Mouse (Mus musculus): Measurements from ENCODE around the gene Sipa1l1.
"Not testable (repeated sequence)": the region's sequence is repeated elsewhere in the genome, so short reads cannot be mapped to it uniquely, and the experiment has no call there.

Sipa1l1 gene

DNA sequence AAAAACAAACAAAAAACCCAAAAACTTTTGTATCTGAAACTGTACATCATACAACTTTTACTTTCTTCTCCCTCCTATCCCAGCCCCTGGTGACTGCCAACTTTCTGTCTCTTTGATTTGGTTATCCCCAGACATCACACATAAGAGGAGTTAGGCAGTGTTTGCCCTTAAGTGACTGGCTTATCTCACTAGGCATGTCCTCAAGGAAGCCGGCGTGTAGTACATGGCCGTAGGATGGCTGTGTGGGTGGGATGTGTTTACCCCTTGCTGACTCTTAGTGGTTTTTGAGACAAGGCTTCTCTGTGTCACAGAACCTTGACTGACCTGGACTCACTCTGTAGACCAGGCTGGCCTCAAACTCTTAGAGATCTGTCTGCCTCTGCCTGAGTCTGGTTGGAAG, 6.6 kb downstream of the Sipa1l1 start:
- DNase-seq (ENCODE audit: low spot score in 2 of 2), result no peak

DNA sequence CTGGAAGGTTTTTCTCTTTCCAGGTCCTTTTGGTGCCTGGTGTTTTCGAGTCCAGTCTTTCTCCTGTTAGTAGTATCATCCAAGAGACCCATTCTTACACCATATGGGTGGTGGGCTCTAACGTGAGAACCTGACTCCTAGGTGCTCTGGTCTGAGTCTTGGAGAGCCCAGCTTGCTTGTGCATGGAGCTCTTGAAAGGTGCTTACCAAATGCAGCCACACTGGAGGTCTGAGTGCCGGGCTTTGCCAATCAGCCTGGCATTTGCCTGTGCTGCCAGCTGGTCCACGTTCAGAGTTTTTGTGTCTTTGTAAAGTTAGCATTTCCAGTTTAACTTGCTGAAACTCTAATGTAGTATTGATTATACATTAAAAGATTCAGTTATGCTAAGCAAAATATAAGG, 9.5 kb downstream of the Sipa1l1 start:
- DNase-seq (ENCODE audit: low spot score in 2 of 2), result no peak

DNA sequence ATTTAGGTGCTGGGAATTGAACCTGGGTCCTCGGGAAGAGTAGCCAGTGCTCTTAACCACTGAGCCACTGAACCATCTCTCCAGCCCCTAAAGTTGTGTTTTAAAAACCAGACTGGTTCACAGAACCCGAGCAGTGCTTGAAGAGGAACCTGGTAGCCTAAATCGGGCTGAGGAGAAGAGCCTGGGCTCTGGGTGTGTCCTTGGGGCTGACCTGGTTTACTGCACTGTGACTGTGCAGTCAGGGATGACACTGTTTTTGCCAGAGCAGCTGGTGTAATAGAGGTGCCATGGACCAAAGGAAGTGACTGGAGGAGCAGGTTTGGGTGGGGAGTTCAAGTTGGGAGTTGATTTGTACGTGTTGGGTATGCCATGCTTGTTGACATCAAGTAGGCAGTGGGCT, 10.5 kb downstream of the Sipa1l1 start:
- DNase-seq (ENCODE audit: low spot score in 2 of 2), result no peak

DNA sequence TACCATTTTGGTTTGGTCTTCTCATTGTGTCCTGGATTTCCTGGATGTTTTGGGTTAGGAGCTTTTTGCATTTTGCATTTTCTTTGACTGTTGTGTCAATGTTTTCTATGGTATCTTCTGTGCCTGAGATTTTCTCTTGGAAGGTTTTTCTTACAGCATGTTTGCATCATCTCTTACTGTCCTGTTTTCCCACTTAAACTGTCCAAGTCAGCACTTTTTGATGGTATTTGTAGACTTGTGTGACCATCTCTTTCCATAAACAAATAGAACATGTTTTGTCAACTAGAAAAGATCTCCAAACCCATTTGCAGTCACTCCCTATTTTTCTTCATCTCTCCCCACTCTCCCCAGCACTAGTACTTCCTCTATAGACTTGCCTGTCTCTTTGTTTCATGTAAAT, 17.0 kb downstream of the Sipa1l1 start:
- not testable (repeated sequence) for DNase-seq (ENCODE audit: low spot score in 2 of 2)

DNA sequence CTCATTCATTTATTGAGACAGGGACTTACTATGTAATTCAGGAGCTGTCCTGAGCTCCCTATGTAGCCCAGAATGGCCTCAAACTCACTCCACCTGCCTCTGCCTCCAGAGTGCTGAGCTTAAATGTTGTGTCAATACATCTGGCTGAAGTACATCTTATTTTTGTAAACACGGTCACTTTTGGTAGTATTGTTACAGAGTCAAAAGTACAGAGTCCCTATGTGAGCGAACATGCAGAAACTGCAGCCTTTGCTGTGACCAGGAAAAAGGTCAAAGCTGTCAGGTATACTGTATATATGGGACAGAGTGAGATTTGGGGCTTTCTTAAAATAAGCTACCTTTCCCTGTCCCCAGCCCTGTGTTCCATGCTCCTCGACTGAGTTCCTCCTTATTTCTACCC, 17.6 kb downstream of the Sipa1l1 start:
- DNase-seq (ENCODE audit: low spot score in 2 of 2), result no peak

DNA sequence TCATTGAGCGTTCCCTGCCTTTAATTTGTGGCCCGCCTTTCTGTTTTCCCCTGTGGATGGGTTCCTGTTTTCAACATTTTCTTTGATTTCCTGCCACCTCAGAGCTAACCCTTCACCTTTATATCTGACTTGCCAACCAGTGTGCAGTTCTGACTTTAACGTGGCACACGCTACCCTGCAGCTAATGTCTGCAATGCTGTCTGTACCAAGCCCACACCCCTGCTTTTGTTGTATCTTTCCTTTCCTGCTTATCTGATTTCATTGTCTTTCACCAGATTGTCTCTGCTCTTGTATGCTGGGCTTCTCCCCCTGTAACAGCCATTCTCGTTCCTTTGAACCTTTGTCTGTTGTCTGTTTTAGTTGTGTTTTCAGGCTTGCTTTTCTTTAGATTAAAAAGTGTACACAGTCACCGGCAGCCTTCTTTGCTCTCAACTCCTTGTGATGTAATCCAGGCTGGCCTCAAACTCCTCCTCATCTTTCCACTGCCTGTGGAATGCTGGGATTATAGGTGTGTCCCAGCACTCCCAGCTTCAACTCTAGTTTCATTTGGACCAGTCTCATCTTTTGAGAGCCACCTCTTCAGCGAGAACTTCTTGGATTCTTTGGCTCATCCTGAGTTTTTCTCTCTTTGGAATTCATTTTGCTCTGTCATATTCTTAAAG, 18.2 kb downstream of the Sipa1l1 start:
- no peak for DNase-seq (ENCODE audit: low spot score in 2 of 2)

DNA sequence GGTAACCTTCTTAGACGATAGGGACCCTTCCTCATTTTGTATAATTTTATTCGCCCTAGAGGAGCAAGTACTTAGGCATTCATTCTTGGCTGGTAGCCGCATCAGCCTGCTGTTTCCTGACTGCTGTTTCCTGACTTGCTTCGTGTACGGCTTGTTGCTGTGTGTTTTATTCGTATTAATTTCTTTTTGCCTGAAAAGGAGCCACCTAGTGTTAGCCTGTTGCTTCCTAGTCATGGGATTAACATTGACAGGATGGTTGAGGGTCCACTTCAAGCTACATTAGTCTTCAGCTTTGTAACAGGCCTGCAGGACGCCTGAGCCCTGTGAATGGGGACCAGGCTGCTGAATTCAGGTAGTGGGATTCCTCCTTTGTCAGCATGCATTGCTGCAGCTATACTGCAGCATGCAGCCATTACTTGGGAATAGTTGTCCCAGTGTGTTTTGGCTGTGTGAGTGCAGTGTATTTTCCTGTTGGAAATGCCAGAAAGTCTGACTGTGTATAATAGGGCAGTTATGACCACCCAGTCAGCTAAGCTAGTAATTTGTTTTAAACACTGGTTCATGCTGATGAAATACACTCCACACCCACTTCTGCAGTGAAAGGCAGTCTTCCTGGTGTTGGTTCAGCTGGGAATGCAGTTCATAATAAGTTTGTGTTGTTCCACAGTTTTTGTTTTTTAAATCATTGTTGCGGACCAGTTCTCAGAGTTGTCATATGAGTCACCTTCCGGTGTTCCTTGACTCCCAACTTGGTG, 19.4 kb downstream of the Sipa1l1 start:
- no peak for DNase-seq (ENCODE audit: low spot score in 2 of 2)

DNA sequence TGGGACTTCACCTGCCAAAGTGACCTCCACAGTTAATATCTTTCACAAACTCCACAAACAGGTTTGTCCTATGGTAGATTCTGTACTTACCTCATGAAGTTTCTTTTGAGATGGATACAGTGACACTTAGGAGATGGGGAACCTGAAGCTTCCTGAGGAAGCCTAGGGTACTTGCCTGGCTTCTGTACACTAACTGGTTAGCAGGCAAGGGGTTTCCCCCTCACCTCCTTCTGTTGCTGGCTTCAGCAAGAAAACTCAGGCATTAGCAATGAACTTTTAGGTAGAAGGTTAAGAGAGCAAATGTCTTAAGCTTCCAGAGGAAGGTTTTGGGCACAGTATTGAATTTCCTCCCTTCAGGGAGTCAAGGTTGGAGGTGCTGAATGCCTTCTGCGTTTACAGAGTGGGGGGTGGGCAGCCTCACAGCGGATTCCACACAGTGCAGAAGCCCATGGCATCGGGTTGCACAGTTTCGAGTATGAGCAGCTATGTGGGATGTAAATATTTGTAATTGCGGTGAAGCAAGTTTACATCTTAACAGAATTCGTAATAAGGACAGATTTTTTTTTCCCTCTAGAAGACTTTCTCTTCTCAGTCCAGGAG, 20.1 kb downstream of the Sipa1l1 start:
- no peak for DNase-seq (ENCODE audit: low spot score in 2 of 2)

DNA sequence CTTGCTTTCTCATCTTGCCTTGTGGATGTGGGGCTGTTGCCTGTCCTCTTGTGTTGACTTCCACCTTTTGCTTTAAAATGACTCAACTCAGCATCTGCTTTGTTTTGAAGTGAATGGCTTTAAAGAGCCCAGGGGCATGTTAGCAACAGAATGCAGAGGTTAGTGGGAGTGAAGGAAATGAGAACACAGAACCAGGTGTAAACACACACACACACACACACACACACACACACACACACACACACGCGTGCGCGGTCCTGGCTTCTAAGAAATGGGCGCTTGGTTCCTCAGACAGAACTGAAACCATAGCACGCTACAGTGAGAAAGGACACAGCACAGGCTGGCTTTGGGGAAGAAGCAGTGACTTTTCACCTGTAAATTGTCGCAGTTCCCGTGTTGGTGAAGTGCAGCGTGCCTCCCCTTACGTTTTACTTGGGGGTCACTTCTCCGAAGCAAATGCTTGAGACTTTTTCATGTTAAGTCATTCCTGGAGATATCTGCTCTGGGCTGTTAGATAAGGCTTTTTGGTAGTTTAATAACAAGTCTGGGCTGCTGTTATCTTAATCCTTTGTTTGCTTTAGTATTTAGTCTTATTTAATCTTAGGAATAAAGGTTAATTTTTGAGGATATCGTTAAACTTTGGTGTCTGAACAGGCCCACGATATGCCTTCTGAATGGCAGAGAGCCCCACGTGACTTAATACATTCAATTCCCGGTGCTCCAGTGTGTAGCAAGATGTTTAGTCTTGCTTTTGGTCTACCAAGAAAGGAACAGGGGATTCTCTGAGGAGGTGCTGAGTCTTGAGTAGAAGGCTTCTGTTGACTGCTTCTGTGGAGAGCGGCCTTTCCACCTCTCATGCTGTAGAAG, 20.8 kb downstream of the Sipa1l1 start:
- no peak for DNase-seq (ENCODE audit: low spot score in 2 of 2)

DNA sequence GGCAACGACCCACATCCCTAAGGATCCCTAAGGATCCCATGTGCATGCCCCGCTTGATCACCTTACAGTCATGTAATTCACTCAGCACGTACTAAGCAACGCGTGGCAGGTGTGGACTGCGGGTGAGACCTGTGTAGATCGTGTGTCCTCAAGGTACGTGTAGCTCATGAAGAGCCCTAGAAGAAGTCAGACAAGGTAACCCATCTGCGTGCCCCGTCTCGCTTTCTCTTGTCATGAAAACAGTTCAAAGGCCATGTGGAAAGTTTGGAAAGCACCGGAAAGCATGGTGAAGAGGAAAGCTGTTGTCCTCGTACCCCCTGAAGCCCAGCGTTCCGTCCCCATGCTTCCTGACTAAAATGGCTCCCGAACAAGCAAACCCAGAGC, 21.5 kb downstream of the Sipa1l1 start:
- no peak for DNase-seq (ENCODE audit: low spot score in 2 of 2)

DNA sequence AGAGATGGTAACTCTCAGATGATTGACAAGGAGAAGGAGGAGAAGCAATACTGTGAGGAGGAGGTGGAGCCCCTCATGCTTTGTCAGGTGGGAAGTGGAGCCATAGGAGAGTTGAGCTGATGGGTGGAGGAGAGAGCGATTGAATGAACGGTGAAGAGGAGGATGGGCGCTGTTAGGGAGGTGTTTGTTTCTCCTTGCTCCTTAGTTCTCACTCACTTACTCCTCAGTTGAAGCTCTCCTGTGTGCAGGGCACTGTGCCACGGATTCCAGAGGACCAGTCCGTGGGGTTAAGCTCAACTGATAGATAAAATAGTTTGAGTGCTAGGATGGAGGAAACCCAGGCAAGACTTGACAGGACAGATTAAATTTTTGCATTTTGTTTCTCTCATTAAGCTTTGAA, 22.6 kb downstream of the Sipa1l1 start:
- DNase-seq (ENCODE audit: low spot score in 2 of 2), result no peak

DNA sequence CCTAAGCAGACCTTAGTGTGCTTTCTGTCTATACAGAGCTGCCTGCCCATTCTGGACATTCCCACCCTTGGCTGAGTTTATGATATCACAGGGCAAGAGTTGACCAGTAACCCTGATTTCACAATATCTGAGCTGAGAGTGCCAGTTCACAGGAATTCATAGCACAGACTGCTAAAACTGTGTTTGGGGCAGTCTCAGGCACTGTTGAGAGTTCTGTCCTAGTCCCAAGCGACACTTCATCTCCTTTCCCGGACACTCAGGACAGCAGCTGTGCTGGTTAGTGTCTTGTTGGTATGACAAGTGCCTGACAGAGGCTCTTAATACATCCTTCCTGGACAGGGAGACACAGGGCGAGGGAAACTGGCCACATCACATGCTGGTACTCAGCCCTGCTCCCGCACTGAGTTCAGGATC, 23.5 kb downstream of the Sipa1l1 start:
- no peak for DNase-seq (ENCODE audit: low spot score in 2 of 2)

DNA sequence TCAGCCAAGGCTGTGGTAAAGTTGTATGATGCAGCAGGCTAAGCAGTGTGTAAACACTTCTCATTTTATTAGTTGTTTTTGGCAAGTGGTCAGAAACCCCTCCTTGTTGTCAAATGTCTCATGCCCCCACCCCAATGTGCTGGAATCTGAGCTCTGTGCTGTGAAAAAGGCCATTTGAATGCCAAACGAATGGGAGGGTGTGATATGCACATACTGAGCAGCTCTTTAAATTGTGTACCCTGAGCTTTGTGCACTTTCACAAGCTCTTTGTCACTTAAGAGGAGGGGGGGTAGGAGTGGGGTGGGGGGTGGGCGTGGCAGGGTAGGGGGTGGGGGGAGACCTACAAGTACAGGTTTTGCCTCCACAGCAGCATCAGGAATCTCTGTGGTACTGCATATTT, 24.4 kb downstream of the Sipa1l1 start:
- DNase-seq (ENCODE audit: low spot score in 2 of 2), result no peak

DNA sequence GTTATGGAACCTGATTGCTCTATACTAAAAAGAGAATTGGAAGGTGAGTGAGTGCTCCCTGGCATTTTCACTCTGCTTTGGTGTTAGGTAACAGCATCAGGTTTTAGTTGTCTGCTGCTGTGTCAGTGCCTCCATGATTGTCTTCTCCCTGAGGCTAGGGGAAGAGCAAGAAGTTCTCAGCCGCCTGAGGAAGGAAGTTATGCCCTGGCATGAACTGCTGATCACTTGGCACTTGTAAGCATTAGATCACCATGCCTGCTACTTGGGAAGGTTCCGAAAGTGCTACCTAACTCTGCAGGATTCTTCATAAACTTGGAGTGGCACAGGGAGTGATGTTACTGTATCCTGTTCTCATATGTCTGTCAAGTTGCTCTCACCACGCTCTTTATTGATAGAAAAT, 25.8 kb downstream of the Sipa1l1 start:
- DNase-seq (ENCODE audit: low spot score in 2 of 2), result no peak

DNA sequence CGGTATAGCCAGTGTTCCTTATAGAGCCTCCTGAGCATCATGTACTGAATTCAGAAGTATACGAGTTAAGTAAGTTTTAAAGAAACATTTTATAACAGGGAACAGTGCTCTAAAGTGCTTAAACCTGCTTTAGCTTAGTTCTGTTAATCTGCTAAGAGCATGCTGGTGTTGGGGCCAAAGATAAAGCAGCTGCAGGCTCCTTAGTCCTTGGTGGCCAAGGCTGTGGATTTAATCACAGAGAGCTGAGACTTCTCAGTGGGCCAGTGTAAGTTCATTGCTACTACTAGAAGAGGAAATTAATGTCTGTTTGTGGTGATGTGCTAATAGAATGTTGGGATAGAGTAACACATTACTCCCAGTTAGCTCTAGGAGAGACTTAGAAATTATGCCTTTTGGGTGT, 27.1 kb downstream of the Sipa1l1 start:
- DNase-seq (ENCODE audit: low spot score in 2 of 2), result no peak

DNA sequence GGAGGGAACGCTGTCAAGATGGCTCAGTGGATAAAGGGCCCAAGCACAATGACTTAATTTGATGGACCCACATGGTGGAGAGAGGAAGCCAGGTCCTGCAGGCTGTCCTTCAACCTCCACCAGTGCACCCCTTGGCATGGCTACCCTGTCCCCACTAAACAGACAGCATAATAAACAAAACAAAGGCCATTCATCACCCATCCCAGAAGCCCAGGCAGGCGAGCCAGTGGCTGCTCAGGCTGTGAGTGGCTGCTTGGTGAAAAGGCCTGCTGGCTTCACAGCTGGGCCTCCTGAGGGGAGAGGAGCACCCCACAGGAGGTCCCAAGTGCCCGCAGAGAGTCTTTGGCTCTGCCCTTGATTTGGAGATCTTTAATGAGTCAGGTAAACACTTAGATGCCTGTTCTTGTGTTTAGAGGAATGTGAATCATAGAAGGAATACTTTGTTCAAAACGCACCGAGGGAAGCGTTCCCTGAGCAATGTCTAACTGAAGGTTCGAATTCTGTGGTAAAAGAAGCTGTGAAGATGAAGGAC, 27.6 kb downstream of the Sipa1l1 start:
- DNase-seq (ENCODE audit: low spot score in 2 of 2), result no peak

DNA sequence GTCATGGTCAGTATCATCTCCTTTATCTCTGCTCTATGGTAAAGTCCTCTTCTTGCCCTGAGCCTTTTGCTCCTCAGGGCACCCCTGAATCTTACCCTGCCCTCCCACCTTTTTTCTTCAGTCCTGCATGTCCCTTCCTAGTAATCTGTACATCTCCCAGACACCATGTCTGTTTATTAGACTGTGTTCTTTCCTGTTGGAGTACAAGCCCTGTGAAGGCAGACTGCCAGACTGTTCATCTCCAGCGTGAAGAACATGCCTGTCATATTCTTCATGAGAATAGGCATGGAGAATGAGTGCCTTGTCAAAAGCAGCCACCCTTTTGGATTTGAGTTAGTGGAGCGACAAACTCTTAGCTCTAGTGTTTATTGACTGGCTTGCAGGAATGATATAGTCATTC, 28.1 kb downstream of the Sipa1l1 start:
- no peak for DNase-seq (ENCODE audit: low spot score in 2 of 2)

DNA sequence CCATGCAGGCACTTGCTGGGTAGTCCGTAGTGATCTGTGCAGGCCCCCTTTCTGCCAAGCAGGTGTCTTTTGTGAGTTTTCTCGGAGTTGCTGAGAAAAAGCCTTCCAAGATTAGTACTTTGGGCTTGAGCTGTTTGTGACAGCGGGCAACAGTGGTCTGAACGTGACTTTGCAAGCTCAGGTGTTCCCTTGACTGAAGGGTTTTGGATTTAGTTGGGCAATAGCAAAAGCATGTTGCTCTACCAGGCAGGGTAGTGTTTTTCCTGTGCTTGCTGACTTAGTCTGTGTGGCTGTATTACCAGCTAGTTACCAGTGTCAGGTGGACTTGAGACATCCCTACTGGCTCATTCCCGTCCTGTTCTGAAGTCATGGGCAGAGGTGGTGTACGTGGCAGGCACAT, 30.2 kb downstream of the Sipa1l1 start:
- DNase-seq (ENCODE audit: low spot score in 2 of 2), result no peak

DNA sequence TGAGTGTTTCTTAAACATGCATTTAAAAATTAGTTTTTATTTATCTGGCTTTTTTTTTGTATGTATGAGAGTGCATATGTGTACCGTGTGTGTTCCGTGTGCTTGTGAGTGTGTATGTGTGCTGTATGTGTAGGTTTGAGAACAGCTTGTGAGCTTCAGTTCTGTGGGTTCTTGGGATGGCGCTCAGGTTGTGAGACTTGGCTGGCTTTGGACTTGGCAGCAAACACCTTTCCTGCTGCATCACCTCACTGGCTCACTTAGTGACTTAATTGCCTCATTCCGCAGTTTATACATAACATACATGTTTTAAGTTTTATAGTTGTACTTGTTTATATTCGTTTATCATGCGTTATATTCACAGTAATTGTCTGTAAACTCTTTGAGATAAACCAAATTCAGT, 35.0 kb downstream of the Sipa1l1 start:
- DNase-seq (ENCODE audit: low spot score in 2 of 2), result no peak

DNA sequence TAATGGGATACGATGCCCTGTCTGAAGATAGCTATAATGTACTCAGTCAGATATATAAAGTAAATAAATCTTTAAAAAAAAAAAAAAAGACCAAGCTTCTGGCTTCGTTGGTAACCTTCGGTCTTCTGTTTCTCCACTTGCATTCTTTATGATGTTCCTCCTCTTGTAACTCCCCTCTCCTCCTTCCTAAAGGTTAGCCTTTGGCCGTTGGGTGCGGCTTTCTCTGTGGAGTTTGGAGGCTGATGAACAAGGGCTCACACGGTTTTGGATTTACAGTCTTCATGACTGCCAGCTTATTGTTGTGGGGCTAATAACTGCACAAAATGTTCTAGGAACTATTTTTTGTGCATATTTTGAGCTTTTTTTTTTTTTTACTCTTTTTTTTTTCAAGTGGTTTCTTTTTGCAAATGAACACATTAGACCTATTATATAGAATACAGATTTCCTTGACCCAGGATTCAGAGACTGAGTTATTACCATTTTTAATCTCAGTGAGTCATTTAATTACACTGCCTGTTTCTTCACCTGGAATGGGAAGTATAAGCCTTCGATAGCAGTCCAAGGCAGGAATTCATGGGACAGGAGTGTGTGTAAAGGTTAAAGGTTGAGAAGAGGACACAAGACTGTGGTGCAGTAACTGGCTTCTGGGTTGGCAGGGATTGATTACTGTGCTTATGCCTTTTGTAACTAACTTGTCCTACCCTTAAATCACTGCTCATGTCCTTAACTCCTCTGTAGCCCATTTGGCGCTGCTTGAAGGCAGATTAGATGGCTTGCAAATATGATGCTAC, 37.9 kb downstream of the Sipa1l1 start:
- no peak for DNase-seq (ENCODE audit: low spot score in 2 of 2)

DNA sequence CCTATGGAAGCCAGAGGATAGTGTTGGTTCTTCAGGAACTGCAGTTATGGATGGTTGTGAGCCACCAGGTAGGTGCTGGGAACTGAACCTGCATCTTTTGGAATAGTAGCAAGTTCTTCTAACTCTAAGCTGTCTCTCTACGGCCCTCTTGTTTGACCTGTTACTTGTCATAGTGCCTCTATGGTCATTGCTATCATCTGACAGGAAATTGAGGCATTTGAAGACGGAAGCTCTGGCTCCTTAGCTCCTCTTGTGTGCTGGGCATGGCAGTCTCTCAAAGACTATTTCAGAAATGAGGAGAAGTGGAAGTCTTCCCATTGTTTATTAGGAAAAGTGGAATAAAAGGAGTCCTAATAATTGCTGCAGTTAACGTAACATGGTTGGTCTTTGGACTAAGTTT, 38.9 kb downstream of the Sipa1l1 start:
- no peak for DNase-seq (ENCODE audit: low spot score in 2 of 2)
